Mouse (Mus musculus) neural tube, embryonic 14.5 days (tissue): ENCODE measurements around the gene Fam78b. TPM values are rescaled to one million over a fixed set of nuclear protein-coding genes. Genes with fewer than 3 reads are reported as not detected.

Source experiments
- ATAC-seq: fragments of 200-750 bp; cut with Nextera tagmentation; 2 replicates; pipeline ENCODE4 v1.8.0; 2017; ENCODE audit warnings: low read depth, mild to moderate bottlenecking, moderate TSS enrichment, moderate library complexity
- H3K27ac ChIP-seq: fragments of 300-500 bp; sonication (generic); 2 replicates; pipeline ENCODE4 v1.5.1; 2014; ENCODE audit warnings: low read depth, mild to moderate bottlenecking, control low read depth, low read length, moderate library complexity, mixed read lengths
- H3K27me3 ChIP-seq: fragments of 300-500 bp; sonication (generic); 2 replicates; pipeline ENCODE4 v1.6.1; 2014; ENCODE audit warnings: low read length; ENCODE audit not compliant: control insufficient read depth, insufficient read depth
- H3K36me3 ChIP-seq: fragments of 300-500 bp; sonication (generic); 2 replicates; pipeline ENCODE4 v1.6.1; 2014; ENCODE audit warnings: low read length, mixed read lengths; ENCODE audit not compliant: control insufficient read depth, insufficient read depth
- H3K4me1 ChIP-seq: fragments of 300-500 bp; sonication (generic); 2 replicates; pipeline ENCODE4 v1.6.1; 2014; ENCODE audit warnings: low read length; ENCODE audit not compliant: control insufficient read depth, insufficient read depth
- H3K4me2 ChIP-seq: fragments of 300-500 bp; sonication (generic); 2 replicates; pipeline ENCODE4 v1.6.1; 2014; ENCODE audit warnings: mild to moderate bottlenecking, low read depth, low read length, control low read depth
- H3K4me3 ChIP-seq: fragments of 300-500 bp; sonication (generic); 2 replicates; pipeline ENCODE4 v1.5.1; 2014; ENCODE audit warnings: low read depth, low read length, control low read depth, mixed read lengths
- H3K9ac ChIP-seq: fragments of 300-500 bp; sonication (generic); replicated peaks from 2 replicates; pipeline ENCODE4 v1.6.1; 2014; ENCODE audit warnings: low read depth, mild to moderate bottlenecking, control low read depth, low read length, mixed read lengths
- H3K9me3 ChIP-seq: fragments of 300-500 bp; sonication (generic); 2 replicates; pipeline ENCODE4 v1.6.1; 2016; ENCODE audit warnings: low read length; ENCODE audit not compliant: control insufficient read depth
- WGBS: fragments of 180-500 bp; shearing (Covaris S2); extraction: QIAGEN DNeasy Blood & Tissue Kit; methylation state at CpG from one replicate; pipeline ENCODE4 v1.1.7; 2014; 5-methylcytosine and 5-hydroxymethylcytosine counted together
- polyA plus RNA-seq: library from polyadenylated mRNA; unstranded; fragments of >200 nt; fragmentation: Nextera tagmentation; extraction: Ambion mirVana; gene quantifications from 2 replicates; pipeline ENCODE4 v1.2.1, GENCODE M21; 2014

Gene Fam78b
- 12.9 and 15.8 TPM in 2 replicates for polyA plus RNA-seq

GRCm38 (mm10) chr1:167001174-167001843, at the start of gene Fam78b:
Gene Fam78b, plus strand, starts transcription at chr1:167001417.
- peaks cover 12% of the 10 kb centered on the region for H3K4me1 ChIP-seq
- H3K4me2 ChIP-seq, result peak within 1 kb of the TSS; percentile 58
- ATAC-seq, result peak; percentile 81
- peak within 1 kb of the TSS; percentile 96 for H3K9ac ChIP-seq
- H3K9me3 ChIP-seq, result no peaks in the 10 kb centered on the region
- H3K36me3 ChIP-seq, result no peaks in the 10 kb centered on the region
- 0% methylated on average over 51 of the region's 85 CpGs for WGBS
- H3K4me3 ChIP-seq, result peak within 1 kb of the TSS; percentile 77
- no peaks in the 10 kb centered on the region for H3K27me3 ChIP-seq
- peak within 1 kb of the TSS; percentile 96 for H3K27ac ChIP-seq

GRCm38 (mm10) chr1:166964508-166964907, 36.7 kb upstream of the Fam78b start:
- H3K9ac ChIP-seq, result no peak overlapping the region
- no peak for ATAC-seq
- H3K36me3 ChIP-seq, result no peaks in the 10 kb centered on the region
- no peaks in the 10 kb centered on the region for H3K4me1 ChIP-seq
- no peak overlapping the region for H3K4me3 ChIP-seq
- no peaks in the 10 kb centered on the region for H3K9me3 ChIP-seq
- H3K27me3 ChIP-seq, result no peaks in the 10 kb centered on the region
- H3K27ac ChIP-seq, result no peak overlapping the region
- 36% methylated on average over 10 of the region's 10 CpGs for WGBS
- no peak overlapping the region for H3K4me2 ChIP-seq

GRCm38 (mm10) chr1:166968271-166968670, 32.9 kb upstream of the Fam78b start:
- Histone ChIP-seq H3K9me3 (no peaks in the 10 kb centered on the region), H3K27ac (no peak overlapping the region), H3K9ac (no peak overlapping the region), H3K4me3 (no peak overlapping the region), H3K4me1 (no peaks in the 10 kb centered on the region), H3K36me3 (no peaks in the 10 kb centered on the region), H3K4me2 (no peak overlapping the region), H3K27me3 (no peaks in the 10 kb centered on the region)
- no peak for ATAC-seq
- 87% methylated on average over 5 of the region's 5 CpGs for WGBS

GRCm38 (mm10) chr1:166973731-166974130, 27.5 kb upstream of the Fam78b start:
- Histone ChIP-seq H3K27ac (no peak overlapping the region), H3K9ac (no peak overlapping the region), H3K9me3 (no peaks in the 10 kb centered on the region), H3K4me3 (no peak overlapping the region), H3K4me1 (peaks cover 2% of the 10 kb centered on the region; the same call in 1 of the 2 replicates), H3K27me3 (no peaks in the 10 kb centered on the region), H3K4me2 (no peak overlapping the region), H3K36me3 (no peaks in the 10 kb centered on the region)
- 93% methylated on average over 3 of the region's 3 CpGs for WGBS
- no peak for ATAC-seq

GRCm38 (mm10) chr1:166978611-166979010, 22.6 kb upstream of the Fam78b start:
- no peaks in the 10 kb centered on the region for H3K36me3 ChIP-seq
- H3K9me3 ChIP-seq, result no peaks in the 10 kb centered on the region
- H3K9ac ChIP-seq, result no peak overlapping the region
- no peaks in the 10 kb centered on the region for H3K27me3 ChIP-seq
- H3K4me2 ChIP-seq, result no peak overlapping the region
- H3K4me1 ChIP-seq, result peaks cover 3% of the 10 kb centered on the region; the same call in 1 of the 2 replicates
- ATAC-seq, result no peak; the same call in 1 of the 2 replicates
- H3K27ac ChIP-seq, result no peak overlapping the region
- H3K4me3 ChIP-seq, result no peak overlapping the region
- 54% methylated on average over 5 of the region's 5 CpGs for WGBS

GRCm38 (mm10) chr1:166994266-166994665, 7.0 kb upstream of the Fam78b start:
- Histone ChIP-seq H3K4me3 (no peak overlapping the region), H3K27me3 (no peaks in the 10 kb centered on the region), H3K9me3 (no peaks in the 10 kb centered on the region), H3K4me1 (no peaks in the 10 kb centered on the region), H3K4me2 (no peak overlapping the region), H3K9ac (no peak overlapping the region), H3K36me3 (no peaks in the 10 kb centered on the region), H3K27ac (no peak overlapping the region)
- WGBS, result 72% methylated on average over 5 of the region's 5 CpGs
- ATAC-seq, result no peak

GRCm38 (mm10) chr1:166996250-166996649, 5.0 kb upstream of the Fam78b start:
- no peaks in the 10 kb centered on the region for H3K4me1 ChIP-seq
- 91% methylated on average over 8 of the region's 8 CpGs for WGBS
- no peak for ATAC-seq
- no peak overlapping the region for H3K4me2 ChIP-seq
- H3K36me3 ChIP-seq, result no peaks in the 10 kb centered on the region
- no peak overlapping the region for H3K27ac ChIP-seq
- H3K9ac ChIP-seq, result no peak overlapping the region
- H3K9me3 ChIP-seq, result no peaks in the 10 kb centered on the region
- H3K27me3 ChIP-seq, result no peaks in the 10 kb centered on the region
- H3K4me3 ChIP-seq, result no peak overlapping the region

GRCm38 (mm10) chr1:166996811-166997210, 4.4 kb upstream of the Fam78b start:
- no peaks in the 10 kb centered on the region for H3K9me3 ChIP-seq
- no peaks in the 10 kb centered on the region for H3K4me1 ChIP-seq
- no peaks in the 10 kb centered on the region for H3K36me3 ChIP-seq
- 74% methylated on average over 7 of the region's 7 CpGs for WGBS
- no peak overlapping the region for H3K27ac ChIP-seq
- H3K27me3 ChIP-seq, result no peaks in the 10 kb centered on the region
- no peak overlapping the region for H3K4me2 ChIP-seq
- H3K4me3 ChIP-seq, result no peak overlapping the region
- ATAC-seq, result no peak
- H3K9ac ChIP-seq, result no peak overlapping the region

GRCm38 (mm10) chr1:167000529-167001173, 566 bp upstream of the Fam78b start:
- H3K27ac ChIP-seq, result peak overlapping the region; percentile 96
- H3K9ac ChIP-seq, result peak overlapping the region; percentile 96
- H3K9me3 ChIP-seq, result no peaks in the 10 kb centered on the region
- H3K4me1 ChIP-seq, result peaks cover 12% of the 10 kb centered on the region
- no peaks in the 10 kb centered on the region for H3K36me3 ChIP-seq
- ATAC-seq, result peak; percentile 83
- H3K27me3 ChIP-seq, result no peaks in the 10 kb centered on the region
- peak overlapping the region; percentile 58 for H3K4me2 ChIP-seq
- H3K4me3 ChIP-seq, result peak overlapping the region; percentile 77
- under 1% methylated on average over 32 of the region's 76 CpGs for WGBS
